Mouse (Mus musculus): ENCODE results near the gene Slc45a1.

- TF ChIP-seq USF1 (IDR thresholded peaks at IDR 0.05; ENCODE audit: low read depth) (no peak), POLR2A (IDR thresholded peaks at IDR 0.05; ENCODE audit: insufficient read length, low read depth) (no peak), POLR2AphosphoS2 (IDR thresholded peaks at IDR 0.05; ENCODE audit: insufficient read length, low read depth) (no peak), MYOD1 (IDR thresholded peaks at IDR 0.05; ENCODE audit: control insufficient read depth in 1 of 3, insufficient read length in 2 of 3, low read depth in 2 of 3) (no peak), REST (IDR thresholded peaks at IDR 0.05; ENCODE audit: insufficient read depth, insufficient read length) (no peak)
These were observed 56.9 kb downstream of the Slc45a1 start for GRCm38 (mm10) chr4:150595071-150595470.

Measured in myocyte (in vitro differentiated cells).